Mouse (Mus musculus): Measurements from ENCODE around the gene Mprip.

- no peak for TF ChIP-seq EP300 (IDR thresholded peaks at IDR 0.05; ENCODE audit: low read depth)
- no peak for TF ChIP-seq CTCF (IDR thresholded peaks at IDR 0.05; ENCODE audit: low read depth)
These were observed 82.6 kb downstream of the Mprip start for GRCm38 (mm10) chr11:59743712-59744111.
